Comparison of ENCODE assay signal across 21 mouse cellular contexts in genomic region chr1:191628457-191629169, GRCm38 (mm10). TPM values are rescaled to one million over a fixed set of nuclear protein-coding genes. Genes with fewer than 3 reads are reported as not detected.
DNase-seq lines count a peak whose midpoint lies in the region; ATAC-seq and TF ChIP-seq lines count a peak whose summit lies in the region.
"Had no signal": no experiment of that assay in that cellular context is flagged by ENCODE, and none has a peak within 500 bp of the region (broad histone marks: within the 10 kb centered on the region; RNA-seq: fewer than 3 reads in every experiment).

No protein-coding gene starts in this region.

- H3K4me3 ChIP-seq in intestine, postnatal 0 days (ENCODE audit: low read depth, low read length), result no peak overlapping the region
- no peak overlapping the region for H3K4me3 ChIP-seq in intestine, embryonic 16.5 days (ENCODE audit: low read length)
- H3K4me3 ChIP-seq in small intestine, adult 2 months (ENCODE audit: low read depth, low read length), result no peak overlapping the region
- H3K4me3 ChIP-seq in hindbrain, embryonic 14.5 days (replicated peaks; ENCODE audit: low read length), result no peak overlapping the region
- H3K4me3 ChIP-seq in embryonic facial prominence, embryonic 10.5 days, result no peak overlapping the region
- H3K4me3 ChIP-seq: forebrain, embryonic 10.5 days; heart, embryonic 12.5 days; hindbrain, embryonic 13.5 days; midbrain, embryonic 13.5 days had no signal

- H3K36me3 ChIP-seq in intestine, postnatal 0 days (ENCODE audit: control insufficient read depth, insufficient read depth), result no peaks in the 10 kb centered on the region
- no peaks in the 10 kb centered on the region for H3K36me3 ChIP-seq in intestine, embryonic 16.5 days (ENCODE audit: control insufficient read depth, insufficient read depth, low read length)
- no peaks in the 10 kb centered on the region for H3K36me3 ChIP-seq in small intestine, adult 2 months (ENCODE audit: control insufficient read depth, insufficient read depth, low read length)
- no peaks in the 10 kb centered on the region for H3K36me3 ChIP-seq in hindbrain, embryonic 14.5 days (replicated peaks; ENCODE audit: control insufficient read depth, insufficient read depth)
- peaks cover 7% of the 10 kb centered on the region for H3K36me3 ChIP-seq in embryonic facial prominence, embryonic 10.5 days (replicated peaks)
- H3K36me3 ChIP-seq: heart, embryonic 12.5 days; midbrain, embryonic 13.5 days had no signal

- TF ChIP-seq CTCF in intestine, postnatal 0 days (IDR thresholded peaks at IDR 0.05; ENCODE audit: low read depth), result no peak
- no peak for TF ChIP-seq CTCF in small intestine, adult 2 months (IDR thresholded peaks at IDR 0.05; ENCODE audit: extremely low read depth, insufficient read length, insufficient replicate concordance, low read depth, low read length)

- peak; percentile 19 for DNase-seq in ovary, adult 18-20 months (ENCODE audit: low spot score)
- DNase-seq in ovary, postnatal 14 days (ENCODE audit: low spot score), result no peak
- DNase-seq in adrenal gland, adult 8-10 months, result peak; percentile 78
- no peak for DNase-seq in hindbrain, embryonic 14.5 days (ENCODE audit: low spot score)
- DNase-seq in embryonic facial prominence, embryonic 10.5 days (ENCODE audit: low spot score), result no peak
- DNase-seq: cerebellum, adult 11-12 months; cerebellum, postnatal 14 days; embryo, embryonic 11 days; forebrain, postnatal 0 days; lung, embryonic 14.5 days; right cerebral cortex, postnatal 4 days; thymus, postnatal 25 days had no signal

- no peak for TF ChIP-seq POLR2A in small intestine, adult 2 months (IDR thresholded peaks at IDR 0.05; ENCODE audit: low read depth, low read length)

- no peak overlapping the region for H3K4me2 ChIP-seq in intestine, postnatal 0 days (replicated peaks; ENCODE audit: low read depth)
- no peak overlapping the region for H3K4me2 ChIP-seq in intestine, embryonic 16.5 days (ENCODE audit: low read depth, low read length)
- H3K4me2 ChIP-seq in hindbrain, embryonic 14.5 days (replicated peaks), result no peak overlapping the region
- H3K4me2 ChIP-seq: heart, embryonic 12.5 days; hindbrain, embryonic 13.5 days; lung, embryonic 14.5 days; midbrain, embryonic 13.5 days had no signal

- no peaks in the 10 kb centered on the region for H3K27me3 ChIP-seq in intestine, postnatal 0 days (replicated peaks; ENCODE audit: control insufficient read depth, insufficient read depth, low read length)
- H3K27me3 ChIP-seq in intestine, embryonic 16.5 days (replicated peaks; ENCODE audit: control insufficient read depth, insufficient read depth, low read length), result no peaks in the 10 kb centered on the region
- no peaks in the 10 kb centered on the region for H3K27me3 ChIP-seq in small intestine, adult 2 months (ENCODE audit: control insufficient read depth, insufficient read depth, low read length)
- no peaks in the 10 kb centered on the region for H3K27me3 ChIP-seq in hindbrain, embryonic 14.5 days (ENCODE audit: control insufficient read depth, insufficient read depth, low read length)
- no peaks in the 10 kb centered on the region for H3K27me3 ChIP-seq in embryonic facial prominence, embryonic 10.5 days (replicated peaks; ENCODE audit: low read depth, poor library complexity, severe bottlenecking)
- H3K27me3 ChIP-seq: heart, embryonic 12.5 days; midbrain, embryonic 13.5 days had no signal

- H3K4me1 ChIP-seq in intestine, postnatal 0 days (replicated peaks; ENCODE audit: control insufficient read depth, insufficient read depth, low read length), result 0 out of 2 replicates have a peak, but pooled peaks cover 8% of the 10 kb centered on the region
- H3K4me1 ChIP-seq in intestine, embryonic 16.5 days (ENCODE audit: control insufficient read depth, insufficient read depth, low read length), result no peaks in the 10 kb centered on the region
- H3K4me1 ChIP-seq in small intestine, adult 2 months (ENCODE audit: control insufficient read depth, insufficient read depth, insufficient read length, low read length), result peaks cover 10% of the 10 kb centered on the region; the same call in 1 of the 2 replicates
- H3K4me1 ChIP-seq in hindbrain, embryonic 14.5 days (replicated peaks; ENCODE audit: control insufficient read depth, insufficient read depth, low read length), result no peaks in the 10 kb centered on the region
- H3K4me1 ChIP-seq in embryonic facial prominence, embryonic 10.5 days, result peaks cover 30% of the 10 kb centered on the region
- H3K4me1 ChIP-seq: midbrain, embryonic 13.5 days had no signal

- no peak overlapping the region for H3K9ac ChIP-seq in intestine, postnatal 0 days (ENCODE audit: low read depth, low read length)
- H3K9ac ChIP-seq in intestine, embryonic 16.5 days (ENCODE audit: low read depth, low read length), result no peak overlapping the region
- H3K9ac ChIP-seq in hindbrain, embryonic 14.5 days, result no peak overlapping the region
- H3K9ac ChIP-seq: forebrain, postnatal 0 days; heart, embryonic 12.5 days; hindbrain, embryonic 13.5 days; lung, embryonic 14.5 days; midbrain, embryonic 13.5 days had no signal

- 49% methylated on average over 11 of the region's 11 CpGs for WGBS in intestine, postnatal 0 days
- 60% methylated on average over 11 of the region's 11 CpGs for WGBS in intestine, embryonic 16.5 days
- whole genome bisulfite sequencing in small intestine, adult 2 months, result 55% methylated on average over 11 of the region's 11 CpGs
- 76% methylated on average over 11 of the region's 11 CpGs for WGBS in hindbrain, embryonic 14.5 days
- WGBS in embryonic facial prominence, embryonic 10.5 days, result 69% methylated on average over 11 of the region's 11 CpGs

- ATAC-seq in intestine, postnatal 0 days, result peak; percentile 10; the same call in 1 of the 2 replicates
- ATAC-seq in intestine, embryonic 16.5 days, result no peak
- no peak for ATAC-seq in hindbrain, embryonic 14.5 days (ENCODE audit: low FRiP score)
- ATAC-seq: activated CD4-positive, CD25-positive, alpha-beta regulatory T cell, adult 4 months; forebrain, postnatal 0 days; midbrain, embryonic 13.5 days had no signal

- H3K27ac ChIP-seq in intestine, postnatal 0 days (ENCODE audit: low read depth, low read length), result peak overlapping the region; percentile 46
- H3K27ac ChIP-seq in intestine, embryonic 16.5 days (ENCODE audit: low read length), result no peak overlapping the region
- peak overlapping the region; percentile 50 for H3K27ac ChIP-seq in small intestine, adult 2 months (ENCODE audit: insufficient read depth, low read depth, low read length)
- H3K27ac ChIP-seq in hindbrain, embryonic 14.5 days, result no peak overlapping the region
- no peak overlapping the region for H3K27ac ChIP-seq in embryonic facial prominence, embryonic 10.5 days (replicated peaks)
- H3K27ac ChIP-seq: forebrain, embryonic 10.5 days; hindbrain, embryonic 13.5 days; midbrain, embryonic 13.5 days had no signal

- H3K9me3 ChIP-seq in intestine, postnatal 0 days (ENCODE audit: control insufficient read depth), result no peaks in the 10 kb centered on the region
- H3K9me3 ChIP-seq in intestine, embryonic 16.5 days (ENCODE audit: control insufficient read depth, low read length), result no peaks in the 10 kb centered on the region
- H3K9me3 ChIP-seq in hindbrain, embryonic 14.5 days (ENCODE audit: control insufficient read depth, low read length), result no peaks in the 10 kb centered on the region
- no peaks in the 10 kb centered on the region for H3K9me3 ChIP-seq in embryonic facial prominence, embryonic 10.5 days
- H3K9me3 ChIP-seq: forebrain, embryonic 10.5 days; heart, embryonic 12.5 days; hindbrain, embryonic 13.5 days; midbrain, embryonic 13.5 days had no signal

RNA-seq across cellular contexts. Expression of gene Ints7, which starts 53.2 kb away (rescaled TPM):
- polyA plus RNA-seq in intestine, postnatal 0 days (2015; fragmentation: Nextera tagmentation; extraction: Ambion mirVana), result 11.2 and 11.4 TPM in 2 replicates
- 35.6 and 35.7 TPM in 2 replicates for polyA plus RNA-seq in intestine, embryonic 16.5 days (2015; fragmentation: Nextera tagmentation; extraction: Ambion mirVana)
- total RNA-seq in adrenal gland, adult 8-10 months (2022), result 10 to 100 TPM; 22.5 to 31.1 (median 24.6) TPM
- 4.6 and 9.8 TPM in 2 replicates for polyA plus RNA-seq in small intestine, adult 2 months (2012; rRNA removed)
- 28.7 and 34.7 TPM in 2 replicates for polyA plus RNA-seq in hindbrain, embryonic 14.5 days (2014; fragmentation: Nextera tagmentation; extraction: Ambion mirVana)
- 80.2 and 82.2 TPM in 2 replicates for polyA plus RNA-seq in embryonic facial prominence, embryonic 10.5 days (2016; fragmentation: Nextera tagmentation; extraction: Ambion mirVana)

RNA-seq across cellular contexts. Expression of gene Dtl, which starts 53.3 kb away (rescaled TPM):
- polyA plus RNA-seq in intestine, postnatal 0 days (2015; fragmentation: Nextera tagmentation; extraction: Ambion mirVana), result 6.1 and 6.6 TPM in 2 replicates
- 27.0 and 30.8 TPM in 2 replicates for polyA plus RNA-seq in intestine, embryonic 16.5 days (2015; fragmentation: Nextera tagmentation; extraction: Ambion mirVana)
- 1 to 10 TPM in 1 of 4 experiments, under 1 TPM in 3; 0.64 to 1.7 (median 0.79) TPM for total RNA-seq in adrenal gland, adult 8-10 months (2022)
- polyA plus RNA-seq in small intestine, adult 2 months (2012; rRNA removed), result 0.51 and 0.80 TPM in 2 replicates
- polyA plus RNA-seq in hindbrain, embryonic 14.5 days (2014; fragmentation: Nextera tagmentation; extraction: Ambion mirVana), result 7.7 and 7.8 TPM in 2 replicates
- 87.4 and 88.6 TPM in 2 replicates for polyA plus RNA-seq in embryonic facial prominence, embryonic 10.5 days (2016; fragmentation: Nextera tagmentation; extraction: Ambion mirVana)
- total RNA-seq: gastrocnemius, adult 8-10 months had no signal

Comparison
In these comparisons a context has a peak if more than half of its experiments do, and no peak if none do; other contexts are left out.
1. H3K27ac ChIP-seq: peak in intestine, postnatal 0 days (single experiment) and small intestine, adult 2 months (single experiment); none in intestine, embryonic 16.5 days (single experiment), hindbrain, embryonic 14.5 days (single experiment) and embryonic facial prominence, embryonic 10.5 days (single experiment).
2. DNase-seq: peak in ovary, adult 18-20 months (single experiment) and adrenal gland, adult 8-10 months (single experiment); none in ovary, postnatal 14 days (single experiment), hindbrain, embryonic 14.5 days (single experiment) and embryonic facial prominence, embryonic 10.5 days (single experiment).